Mouse (Mus musculus) adrenal gland, adult 2 months (tissue): ENCODE measurements around the gene Usp28. TPM values are rescaled to one million over a fixed set of nuclear protein-coding genes. Genes with fewer than 3 reads are reported as not detected.
"Not testable (repeated sequence)": the region's sequence is repeated elsewhere in the genome, so short reads cannot be mapped to it uniquely, and the experiment has no call there.

Experiments
- DNase-seq: peaks from one replicate; pipeline ENCODE4 v3.0.0; 2021
- long read RNA-seq: library from polyadenylated mRNA; stranded (forward); transcript quantifications from one replicate; pipeline ENCODE4 v2.0.0, GENCODE M21; 2021
- polyA plus RNA-seq: library from polyadenylated mRNA; depleted of rRNA; stranded (reverse); fragments of >200 nt; gene quantifications from 2 replicates; pipeline ENCODE4 v1.2.3, GENCODE M21; 2012; rRNA removed
- total RNA-seq, 2 experiments: library from RNA; stranded (reverse); gene quantifications; 2 replicates each; pipeline ENCODE4 v1.2.3; 2021

The Usp28 gene
- total RNA-seq (10 to 100 TPM; 10.7 to 11.2 TPM), polyA plus RNA-seq (6.6 and 6.9 TPM in 2 replicates)
- long read RNA-seq, full-length matches to known transcripts = 4 of 6 reads
- long read RNA-seq, partial matches to known transcripts = 0 of 6 reads
- long read RNA-seq, other reads (novel, unspliced or antisense) = 2 of 6 reads

GRCm38 (mm10) chr9:48984845-48985707, at the start of gene Usp28:
TSS of gene Usp28 (plus strand) at chr9:48985375.
- DNase-seq = peak; percentile 100

GRCm38 (mm10) chr9:48942349-48942748, 42.8 kb upstream of the Usp28 start:
- DNase-seq = no peak

GRCm38 (mm10) chr9:48947565-48947964, 37.6 kb upstream of the Usp28 start:
- DNase-seq = no peak

- no peak for DNase-seq
Observed at GRCm38 (mm10) chr9:48961314-48961713, 23.9 kb upstream of the Usp28 start.

GRCm38 (mm10) chr9:48962131-48962530, 23.0 kb upstream of the Usp28 start:
- DNase-seq = peak; percentile 26

GRCm38 (mm10) chr9:48964587-48965040, 20.6 kb upstream of the Usp28 start, which contains the start of gene Htr3b:
TSS of gene Htr3b (minus strand) at chr9:48964990.
- no peak for DNase-seq

GRCm38 (mm10) chr9:48972494-48972893, 12.7 kb upstream of the Usp28 start:
- peak; percentile 25 for DNase-seq

- no peak for DNase-seq
Observed at GRCm38 (mm10) chr9:48976661-48977355, 8.4 kb upstream of the Usp28 start.

GRCm38 (mm10) chr9:48980371-48980770, 4.8 kb upstream of the Usp28 start:
- no peak for DNase-seq

- no peak for DNase-seq
Observed at GRCm38 (mm10) chr9:48980781-48981180, 4.4 kb upstream of the Usp28 start.

- no peak for DNase-seq
Observed at GRCm38 (mm10) chr9:48981827-48982226, 3.3 kb upstream of the Usp28 start.

- not testable (repeated sequence) for DNase-seq
Observed at GRCm38 (mm10) chr9:48983801-48984200, 1.4 kb upstream of the Usp28 start.

GRCm38 (mm10) chr9:48984320-48984844, 793 bp upstream of the Usp28 start:
- no peak for DNase-seq

GRCm38 (mm10) chr9:48985708-48986088, 523 bp downstream of the Usp28 start:
- no peak for DNase-seq

GRCm38 (mm10) chr9:48986616-48987141, 1.5 kb downstream of the Usp28 start:
- peak; percentile 35 for DNase-seq

GRCm38 (mm10) chr9:48987201-48988101, 2.3 kb downstream of the Usp28 start:
- peak; percentile 15 for DNase-seq

GRCm38 (mm10) chr9:48991671-48992070, 6.5 kb downstream of the Usp28 start:
- no peak for DNase-seq

GRCm38 (mm10) chr9:48994779-48995178, 9.6 kb downstream of the Usp28 start:
- DNase-seq = no peak

GRCm38 (mm10) chr9:48995735-48996134, 10.6 kb downstream of the Usp28 start:
- no peak for DNase-seq

GRCm38 (mm10) chr9:48999256-48999655, 14.1 kb downstream of the Usp28 start:
- DNase-seq = no peak

GRCm38 (mm10) chr9:49015824-49016223, 30.6 kb downstream of the Usp28 start:
- DNase-seq = no peak
